Mouse (Mus musculus) kidney, adult 2 months (tissue): Measurements from ENCODE around the gene Fpgs. TPM values are rescaled to one million over a fixed set of nuclear protein-coding genes. Genes with fewer than 3 reads are reported as not detected.

Experiments used
- DNase-seq: peaks from one replicate; pipeline ENCODE4 v3.0.0; 2021
- H3K27ac ChIP-seq: fragments of 200-500 bp; 2 replicates; pipeline ENCODE4 v1.5.1; 2012; ENCODE audit warnings: low read depth, low read length, control low read depth, inconsistent platforms; ENCODE audit not compliant: insufficient read depth
- H3K27me3 ChIP-seq: fragments of 200-500 bp; replicated peaks from 2 replicates; pipeline ENCODE4 v1.6.1; 2012; ENCODE audit warnings: mild to moderate bottlenecking, moderate library complexity, low read length, inconsistent platforms; ENCODE audit not compliant: control insufficient read depth, insufficient read depth
- H3K36me3 ChIP-seq: fragments of 200-500 bp; 2 replicates; pipeline ENCODE4 v1.6.1; 2012; ENCODE audit warnings: mild to moderate bottlenecking, moderate library complexity, low read length, inconsistent platforms; ENCODE audit not compliant: control insufficient read depth, insufficient read depth
- H3K4me1 ChIP-seq: fragments of 200-500 bp; 2 replicates; pipeline ENCODE4 v1.6.1; 2011; ENCODE audit warnings: low read length; ENCODE audit not compliant: control insufficient read depth, insufficient read depth
- H3K4me3 ChIP-seq: fragments of 200-500 bp; 2 replicates; pipeline ENCODE4 v1.5.1; 2011; ENCODE audit warnings: mild to moderate bottlenecking, low read depth, low read length, control low read depth; ENCODE audit not compliant: insufficient read depth
- CTCF ChIP-seq: fragments of 200-500 bp; conservative IDR thresholded peaks from 2 replicates; pipeline ENCODE4 v1.5.1; 2011; ENCODE audit warnings: low read depth, mild to moderate bottlenecking, control low read depth, low read length, moderate library complexity, mixed read lengths; ENCODE audit not compliant: insufficient read depth, insufficient read length
- POLR2A ChIP-seq: fragments of 200-500 bp; IDR thresholded peaks from one replicate; pipeline ENCODE4 v1.6.1; 2011; ENCODE audit warnings: low read depth, low read length, control low read depth
- WGBS: fragments of 180-500 bp; shearing (Covaris S2); methylation state at CpG from one replicate; pipeline ENCODE4 v1.1.7; 2018; 5-methylcytosine and 5-hydroxymethylcytosine counted together
- polyA plus RNA-seq: library from polyadenylated mRNA; depleted of rRNA; stranded (reverse); fragments of >200 nt; gene quantifications from 2 replicates; pipeline ENCODE4 v1.2.3, GENCODE M21; 2012

Fpgs gene
- polyA plus RNA-seq, 1 experiment: 147 TPM

DNA sequence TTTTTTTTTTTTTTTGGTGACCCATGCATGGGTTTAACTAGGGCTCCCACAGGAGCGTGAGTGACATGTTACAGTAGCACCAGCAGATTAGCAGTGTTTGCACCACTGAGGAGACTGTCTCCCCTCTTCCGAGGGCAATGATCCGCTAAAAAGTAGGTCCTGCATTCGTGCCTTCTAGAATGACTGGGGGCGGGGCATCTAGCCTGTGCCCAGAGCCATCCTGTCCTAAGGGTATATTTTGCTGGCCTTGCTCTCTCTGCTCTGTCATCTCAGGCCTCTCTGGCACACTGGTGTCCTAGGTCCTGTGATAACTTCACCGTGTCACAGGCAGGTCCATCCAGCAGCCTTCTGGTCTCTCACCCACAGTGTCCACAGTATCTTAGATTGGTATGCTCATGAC lies 4.3 kb downstream of the Fpgs start:
- Histone ChIP-seq H3K4me3 (no peak overlapping the region), H3K27me3 (no peaks in the 10 kb centered on the region), H3K4me1 (peaks cover 19% of the 10 kb centered on the region), H3K36me3 (no peaks in the 10 kb centered on the region), H3K27ac (no peak overlapping the region)
- no peak for TF ChIP-seq POLR2A
- no peak for TF ChIP-seq CTCF
- DNase-seq: no peak
- WGBS: 62% methylated on average over 6 of the region's 6 CpGs

DNA sequence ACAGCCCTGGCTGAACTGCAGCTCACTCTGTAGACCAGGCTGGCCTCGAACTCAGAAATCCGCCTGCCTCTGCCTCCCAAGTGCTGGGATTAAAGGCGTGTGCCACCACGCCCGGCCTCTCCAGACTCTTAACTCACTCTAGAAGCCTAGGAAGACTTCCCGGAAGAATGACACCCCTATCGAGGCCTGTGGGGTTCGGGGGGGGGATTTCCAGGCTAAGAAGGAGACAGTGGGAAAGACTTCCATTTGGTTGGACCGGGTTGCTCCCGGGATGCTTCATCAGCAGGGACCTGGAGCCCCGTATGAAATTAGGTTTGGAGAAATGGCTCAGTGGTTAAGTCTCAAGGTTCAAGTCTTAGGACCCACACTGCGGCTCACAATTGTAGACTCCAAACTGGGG lies 9.3 kb downstream of the Fpgs start:
- H3K27me3 ChIP-seq: no peaks in the 10 kb centered on the region
- WGBS: 69% methylated on average over 12 of the region's 12 CpGs
- TF ChIP-seq CTCF (no peak), POLR2A (no peak)
- no peak overlapping the region for H3K27ac ChIP-seq
- DNase-seq: no peak
- H3K4me1 ChIP-seq: peaks cover 15% of the 10 kb centered on the region; the same call in 1 of the 2 replicates
- H3K4me3 ChIP-seq: no peak overlapping the region; the same call in 1 of the 2 replicates
- H3K36me3 ChIP-seq: no peaks in the 10 kb centered on the region

DNA sequence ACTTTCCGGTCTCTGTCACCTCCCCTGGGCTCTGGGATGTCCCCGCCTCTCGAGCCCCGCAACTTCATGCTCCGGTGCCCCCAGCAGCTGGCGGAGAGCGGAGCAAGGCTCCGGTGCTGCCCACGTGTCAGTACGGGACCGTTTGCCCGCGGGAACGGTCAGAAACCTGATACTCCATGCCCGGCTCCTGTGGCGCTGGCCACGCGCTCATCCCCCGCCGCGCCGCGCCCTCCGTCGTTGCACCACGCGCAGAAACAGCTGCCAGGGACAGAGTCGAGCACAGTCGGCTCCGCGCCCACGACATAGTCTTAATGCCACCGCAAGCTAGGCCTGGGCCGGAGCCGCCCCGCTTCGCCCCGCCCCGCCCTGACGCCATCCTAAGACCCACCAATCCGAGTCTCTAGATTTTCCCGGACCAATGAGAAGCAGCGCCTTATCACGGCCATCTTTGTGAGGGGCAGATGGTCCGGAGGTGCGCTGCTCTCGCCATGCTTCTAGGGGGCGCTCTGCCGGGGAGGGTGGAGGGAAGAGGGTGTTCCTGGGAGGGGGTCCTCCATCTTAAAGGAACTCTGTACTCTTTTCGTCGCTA lies 10.0 kb downstream of the Fpgs start:
- peak overlapping the region; percentile 85 for H3K27ac ChIP-seq
- DNase-seq: peak; percentile 97
- under 1% methylated on average over 51 of the region's 51 CpGs for WGBS
- H3K4me3 ChIP-seq: peak overlapping the region; percentile 90
- TF ChIP-seq CTCF: peak; percentile 81
- TF ChIP-seq POLR2A: peak; percentile 60
- H3K4me1 ChIP-seq: peaks cover 14% of the 10 kb centered on the region; the same call in 1 of the 2 replicates
- no peaks in the 10 kb centered on the region for H3K27me3 ChIP-seq
- H3K36me3 ChIP-seq: no peaks in the 10 kb centered on the region

DNA sequence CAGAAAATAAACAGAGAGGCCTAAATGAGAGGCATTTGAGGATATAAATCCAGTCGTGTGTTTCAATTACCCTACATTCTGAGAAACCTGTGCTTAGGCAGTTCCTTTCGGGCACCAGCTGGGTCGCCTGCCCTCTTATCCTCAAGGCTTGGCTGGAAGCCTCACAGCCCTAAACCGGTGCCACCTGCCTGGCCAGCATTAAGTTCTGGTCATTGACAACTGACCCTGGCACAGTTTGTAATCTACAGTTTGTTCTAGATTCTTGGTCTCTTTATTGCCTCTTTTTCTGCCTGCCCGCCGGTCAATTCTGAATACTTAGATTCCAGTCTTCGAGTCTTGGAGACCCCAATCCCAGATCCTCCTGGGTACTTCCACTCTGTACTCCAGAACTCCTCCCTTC lies 10.7 kb downstream of the Fpgs start:
- 14% methylated on average over 7 of the region's 7 CpGs for WGBS
- H3K27ac ChIP-seq: peak overlapping the region; percentile 85
- TF ChIP-seq POLR2A (no peak), CTCF (no peak)
- no peaks in the 10 kb centered on the region for H3K27me3 ChIP-seq
- peak overlapping the region; percentile 90 for H3K4me3 ChIP-seq
- DNase-seq: peak; percentile 78
- no peaks in the 10 kb centered on the region for H3K36me3 ChIP-seq
- peaks cover 14% of the 10 kb centered on the region; the same call in 1 of the 2 replicates for H3K4me1 ChIP-seq

DNA sequence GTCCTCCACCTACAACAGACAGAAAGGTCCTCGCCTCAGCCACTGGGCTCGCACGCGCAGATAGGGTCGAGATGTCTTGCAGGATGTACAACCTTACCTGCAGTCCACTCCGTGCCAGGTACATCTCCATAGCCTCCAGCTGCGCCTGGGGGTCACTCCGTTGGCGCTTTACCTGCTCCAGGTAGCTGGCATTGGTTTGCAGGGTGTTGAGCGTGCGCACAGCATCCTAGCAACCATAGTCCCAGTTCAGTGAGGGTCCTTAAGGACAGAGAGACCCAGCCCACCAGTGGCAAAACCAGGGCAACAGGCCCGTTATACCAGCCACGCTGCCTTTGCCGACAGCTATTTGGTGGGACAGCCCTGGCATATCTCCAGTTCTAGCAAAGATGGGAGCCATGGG lies 11.4 kb downstream of the Fpgs start:
- H3K27me3 ChIP-seq: no peaks in the 10 kb centered on the region
- TF ChIP-seq POLR2A: no peak
- TF ChIP-seq CTCF: no peak
- no peak overlapping the region for H3K27ac ChIP-seq
- H3K4me3 ChIP-seq: 0 out of 2 replicates have a peak overlapping the region, but pooled peaks have one; percentile 5
- DNase-seq: no peak
- H3K36me3 ChIP-seq: peaks cover 2% of the 10 kb centered on the region; the same call in 1 of the 2 replicates
- H3K4me1 ChIP-seq: peaks cover 14% of the 10 kb centered on the region; the same call in 1 of the 2 replicates
- 86% methylated on average over 14 of the region's 14 CpGs for WGBS

DNA sequence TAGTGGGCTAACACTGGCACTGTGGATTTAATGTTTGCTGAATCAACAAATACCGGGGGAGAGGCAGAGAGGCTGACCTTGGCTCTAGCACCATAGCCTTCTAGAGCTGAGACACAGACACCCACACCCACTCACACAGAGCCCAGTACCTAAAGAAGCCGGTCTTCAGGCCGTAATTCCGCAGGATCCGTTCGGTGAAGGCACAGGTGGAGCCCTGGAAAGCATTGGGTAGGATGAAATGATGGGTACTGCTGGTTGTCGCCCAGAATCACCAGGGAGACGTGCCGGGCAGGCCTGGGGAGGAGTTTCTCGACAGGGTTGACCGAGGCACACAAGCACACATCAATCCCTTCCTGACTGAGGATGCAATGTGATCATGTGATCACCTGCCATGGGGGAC lies 12.9 kb downstream of the Fpgs start:
- DNase-seq: no peak
- no peak overlapping the region for H3K4me3 ChIP-seq
- peaks cover 14% of the 10 kb centered on the region; the same call in 1 of the 2 replicates for H3K4me1 ChIP-seq
- no peak overlapping the region for H3K27ac ChIP-seq
- 73% methylated on average over 11 of the region's 11 CpGs for WGBS
- H3K36me3 ChIP-seq: peaks cover 2% of the 10 kb centered on the region; the same call in 1 of the 2 replicates
- H3K27me3 ChIP-seq: no peaks in the 10 kb centered on the region
- TF ChIP-seq POLR2A: no peak
- TF ChIP-seq CTCF: no peak

DNA sequence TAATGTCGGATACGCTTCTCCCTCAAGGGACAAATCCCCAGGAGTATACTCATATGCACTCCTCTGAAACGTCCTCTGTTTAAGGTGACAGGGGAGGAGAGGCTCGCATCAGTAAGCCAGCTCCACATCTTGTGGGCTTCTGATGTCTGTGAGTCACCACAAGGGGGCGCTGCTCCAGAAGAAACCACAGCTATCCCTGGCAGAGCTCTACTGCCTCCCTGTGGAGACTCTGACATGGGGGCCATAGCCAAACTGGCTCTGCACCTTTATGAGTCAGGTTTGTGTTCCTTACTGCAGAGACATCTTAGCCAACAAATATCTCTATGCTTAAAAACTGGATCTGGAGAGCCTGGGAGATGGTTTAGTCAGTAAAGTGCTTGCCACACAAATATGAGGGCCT lies 14.5 kb downstream of the Fpgs start:
- DNase-seq: peak; percentile 93
- no peak overlapping the region for H3K4me3 ChIP-seq
- peak; percentile 100; the same call in 1 of the 2 replicates for TF ChIP-seq CTCF
- TF ChIP-seq POLR2A: no peak
- H3K27ac ChIP-seq: no peak overlapping the region
- no peaks in the 10 kb centered on the region for H3K27me3 ChIP-seq
- WGBS: 23% methylated on average over 5 of the region's 5 CpGs
- H3K36me3 ChIP-seq: peaks cover 2% of the 10 kb centered on the region; the same call in 1 of the 2 replicates
- peaks cover 14% of the 10 kb centered on the region; the same call in 1 of the 2 replicates for H3K4me1 ChIP-seq
